Mouse (Mus musculus) erythroblast, adult 5-6 weeks (primary cell): Measurements from ENCODE around the gene Kyat1. TPM values are rescaled to one million over a fixed set of nuclear protein-coding genes. Genes with fewer than 3 reads are reported as not detected.

ENCODE experiments used
- total RNA-seq, 2 experiments: library from RNA; stranded (forward) in 1 of 2; stranded (reverse) in 1 of 2; fragments of 150-400 nt in 1 of 2; fragments of 200-764, 138-1000 nt in 1 of 2; gene quantifications; 2 replicates each; pipeline versions ENCODE4 v1.2.3 to v1.2.4; 2015 to 2017; ENCODE audit warnings: low replicate concordance in 2 of 2

The Kyat1 gene
- total RNA-seq, 2 experiments from 2014 or later, result 1.8 to 2.9 TPM

Other genes with a start within 250 kb of the Kyat1 start
- 16.5 TPM in 2 replicates for gene Sptan1, start 240.3 kb downstream of the Kyat1 start, total RNA-seq (2015; ENCODE audit: low replicate concordance)
- 18.1 and 21.6 TPM in 2 replicates for gene Sptan1, start 240.3 kb downstream of the Kyat1 start, total RNA-seq (2017; ENCODE audit: low replicate concordance)
- 3.5 and 4.6 TPM in 2 replicates for gene Wdr34, start 157.0 kb downstream of the Kyat1 start, total RNA-seq (2015; ENCODE audit: low replicate concordance)
- 0.09 and 0.84 TPM in 2 replicates for gene Wdr34, start 157.0 kb downstream of the Kyat1 start, total RNA-seq (2017; ENCODE audit: low replicate concordance)
- gene Set, start 148.5 kb downstream of the Kyat1 start, total RNA-seq (2015; ENCODE audit: low replicate concordance), result 50.0 and 56.0 TPM in 2 replicates
- gene Set, start 148.5 kb downstream of the Kyat1 start, total RNA-seq (2017; ENCODE audit: low replicate concordance), result 143 and 233 TPM in 2 replicates
- gene Pkn3, start 128.2 kb downstream of the Kyat1 start, total RNA-seq (2015; ENCODE audit: low replicate concordance), result 0.63 and 13.3 TPM in 2 replicates
- 0.68 and 3.3 TPM in 2 replicates for gene Pkn3, start 128.2 kb downstream of the Kyat1 start, total RNA-seq (2017; ENCODE audit: low replicate concordance)
- gene Zdhhc12, start 112.2 kb downstream of the Kyat1 start, total RNA-seq (2015; ENCODE audit: low replicate concordance), result 7.9 TPM in 1 of 2 replicates, not detected in the other
- 0.85 and 2.9 TPM in 2 replicates for gene Zdhhc12, start 112.2 kb downstream of the Kyat1 start, total RNA-seq (2017; ENCODE audit: low replicate concordance)
- 10.2 and 10.4 TPM in 2 replicates for gene Zer1, start 81.3 kb downstream of the Kyat1 start, total RNA-seq (2015; ENCODE audit: low replicate concordance)
- 12.8 and 17.0 TPM in 2 replicates for gene Zer1, start 81.3 kb downstream of the Kyat1 start, total RNA-seq (2017; ENCODE audit: low replicate concordance)
- gene Tbc1d13, start 72.1 kb downstream of the Kyat1 start, total RNA-seq (2015; ENCODE audit: low replicate concordance), result 20.0 and 20.3 TPM in 2 replicates
- 8.6 and 9.9 TPM in 2 replicates for gene Tbc1d13, start 72.1 kb downstream of the Kyat1 start, total RNA-seq (2017; ENCODE audit: low replicate concordance)
- 2.7 TPM in 1 of 2 replicates, not detected in the other for gene Endog, start 34.4 kb downstream of the Kyat1 start, total RNA-seq (2015; ENCODE audit: low replicate concordance)
- gene Endog, start 34.4 kb downstream of the Kyat1 start, total RNA-seq (2017; ENCODE audit: low replicate concordance), result 2.2 and 3.0 TPM in 2 replicates
- gene Spout1, start 27.4 kb downstream of the Kyat1 start, total RNA-seq (2015; ENCODE audit: low replicate concordance), result 0.58 and 6.7 TPM in 2 replicates
- 5.2 and 8.7 TPM in 2 replicates for gene Spout1, start 27.4 kb downstream of the Kyat1 start, total RNA-seq (2017; ENCODE audit: low replicate concordance)
- gene Lrrc8a, start 31.9 kb upstream of the Kyat1 start, total RNA-seq (2015; ENCODE audit: low replicate concordance), result 7.9 TPM in 2 replicates
- gene Lrrc8a, start 31.9 kb upstream of the Kyat1 start, total RNA-seq (2017; ENCODE audit: low replicate concordance), result 7.1 and 8.3 TPM in 2 replicates
- not detected in 2 replicates for gene Gm28035, start 34.7 kb upstream of the Kyat1 start, total RNA-seq (2015; ENCODE audit: low replicate concordance)
- not detected in 2 replicates for gene Gm28035, start 34.7 kb upstream of the Kyat1 start, total RNA-seq (2017; ENCODE audit: low replicate concordance)
- gene Phyhd1, start 60.4 kb upstream of the Kyat1 start, total RNA-seq (2015; ENCODE audit: low replicate concordance), result 2.7 TPM in 1 of 2 replicates, not detected in the other
- 1.3 and 5.6 TPM in 2 replicates for gene Phyhd1, start 60.4 kb upstream of the Kyat1 start, total RNA-seq (2017; ENCODE audit: low replicate concordance)
- gene Gm28038, start 75.2 kb upstream of the Kyat1 start, total RNA-seq (2015; ENCODE audit: low replicate concordance), result not detected in 2 replicates
- gene Gm28038, start 75.2 kb upstream of the Kyat1 start, total RNA-seq (2017; ENCODE audit: low replicate concordance), result not detected in 2 replicates
- 1.2 and 1.7 TPM in 2 replicates for gene Dolk, start 80.5 kb upstream of the Kyat1 start, total RNA-seq (2015; ENCODE audit: low replicate concordance)
- gene Dolk, start 80.5 kb upstream of the Kyat1 start, total RNA-seq (2017; ENCODE audit: low replicate concordance), result 2.8 and 3.0 TPM in 2 replicates
- 14.8 and 22.5 TPM in 2 replicates for gene Nup188, start 80.5 kb upstream of the Kyat1 start, total RNA-seq (2015; ENCODE audit: low replicate concordance)
- 5.1 and 7.0 TPM in 2 replicates for gene Nup188, start 80.5 kb upstream of the Kyat1 start, total RNA-seq (2017; ENCODE audit: low replicate concordance)
- gene Sh3glb2, start 153.5 kb upstream of the Kyat1 start, total RNA-seq (2015; ENCODE audit: low replicate concordance), result 5.2 and 7.3 TPM in 2 replicates
- 7.4 and 9.3 TPM in 2 replicates for gene Sh3glb2, start 153.5 kb upstream of the Kyat1 start, total RNA-seq (2017; ENCODE audit: low replicate concordance)
- 0.84 and 1.5 TPM in 2 replicates for gene Miga2, start 158.4 kb upstream of the Kyat1 start, total RNA-seq (2015; ENCODE audit: low replicate concordance)
- gene Miga2, start 158.4 kb upstream of the Kyat1 start, total RNA-seq (2017; ENCODE audit: low replicate concordance), result 4.7 and 5.8 TPM in 2 replicates
- 2.3 and 3.7 TPM in 2 replicates for gene Dolpp1, start 186.4 kb upstream of the Kyat1 start, total RNA-seq (2015; ENCODE audit: low replicate concordance)
- 5.4 and 9.1 TPM in 2 replicates for gene Dolpp1, start 186.4 kb upstream of the Kyat1 start, total RNA-seq (2017; ENCODE audit: low replicate concordance)
- 42.0 and 69.4 TPM in 2 replicates for gene Crat, start 210.0 kb upstream of the Kyat1 start, total RNA-seq (2015; ENCODE audit: low replicate concordance)
- 51.8 and 55.1 TPM in 2 replicates for gene Crat, start 210.0 kb upstream of the Kyat1 start, total RNA-seq (2017; ENCODE audit: low replicate concordance)
- gene Ptpa, start 210.2 kb upstream of the Kyat1 start, total RNA-seq (2015; ENCODE audit: low replicate concordance), result 121 and 149 TPM in 2 replicates
- 118 and 183 TPM in 2 replicates for gene Ptpa, start 210.2 kb upstream of the Kyat1 start, total RNA-seq (2017; ENCODE audit: low replicate concordance)